8 mouse cellular contexts compared by ENCODE assay signal in genomic region chrX:20290715-20291114, GRCm38 (mm10). TPM values are rescaled to one million over a fixed set of nuclear protein-coding genes. Genes with fewer than 3 reads are reported as not detected.
A peak's percentile ranks its signal among the peaks of the same experiment; 100 is the strongest.
DNase-seq lines count a peak whose midpoint lies in the region; ATAC-seq and TF ChIP-seq lines count a peak whose summit lies in the region.

No protein-coding gene starts in this region.

- H3K27ac ChIP-seq in kidney, embryonic 15.5 days: no peak overlapping the region
- H3K27ac ChIP-seq in embryonic fibroblast, embryonic 13.5 days (ENCODE audit: insufficient read depth, low read length): no peak overlapping the region
- H3K27ac ChIP-seq in limb, embryonic 15.5 days: no peak overlapping the region
- no peak overlapping the region for H3K27ac ChIP-seq in small intestine, adult 2 months (ENCODE audit: insufficient read depth, low read depth, low read length)

- no peak overlapping the region for H3K9ac ChIP-seq in kidney, embryonic 15.5 days
- H3K9ac ChIP-seq in limb, embryonic 15.5 days: no peak overlapping the region

- no peaks in the 10 kb centered on the region for H3K9me3 ChIP-seq in kidney, embryonic 15.5 days (replicated peaks)
- no peaks in the 10 kb centered on the region for H3K9me3 ChIP-seq in limb, embryonic 15.5 days

- peaks cover 9% of the 10 kb centered on the region for H3K27me3 ChIP-seq in kidney, embryonic 15.5 days
- H3K27me3 ChIP-seq in limb, embryonic 15.5 days: peaks cover 8% of the 10 kb centered on the region
- H3K27me3 ChIP-seq in small intestine, adult 2 months (ENCODE audit: control insufficient read depth, insufficient read depth, low read length): peaks cover 5% of the 10 kb centered on the region

- DNase-seq in kidney, postnatal 14 days: no peak
- peak; percentile 20 for DNase-seq in Muller cell, postnatal 12 days (ENCODE audit: inconsistent ontology term)
- no peak for DNase-seq in urinary bladder, postnatal 25 days (ENCODE audit: low spot score)
- no peak for DNase-seq in urinary bladder, postnatal 4 days (ENCODE audit: low spot score in 2 of 2)

- no peak for TF ChIP-seq CTCF in embryonic fibroblast, embryonic 13.5 days (IDR thresholded peaks at IDR 0.05; ENCODE audit: borderline replicate concordance, insufficient read depth, low read length)
- no peak for TF ChIP-seq CTCF in small intestine, adult 2 months (IDR thresholded peaks at IDR 0.05; ENCODE audit: extremely low read depth, insufficient read length, insufficient replicate concordance, low read depth, low read length)

- TF ChIP-seq POLR2A in embryonic fibroblast, embryonic 13.5 days (IDR thresholded peaks at IDR 0.05; ENCODE audit: low read depth, low read length): no peak
- no peak for TF ChIP-seq POLR2A in small intestine, adult 2 months (IDR thresholded peaks at IDR 0.05; ENCODE audit: low read depth, low read length)

- H3K4me3 ChIP-seq in kidney, embryonic 15.5 days (replicated peaks): peak overlapping the region; percentile 60
- H3K4me3 ChIP-seq in embryonic fibroblast, embryonic 13.5 days (ENCODE audit: insufficient read depth, low read length): peak overlapping the region; percentile 33; the same call in 1 of the 2 replicates
- peak overlapping the region; percentile 52 for H3K4me3 ChIP-seq in limb, embryonic 15.5 days
- peak overlapping the region; percentile 70 for H3K4me3 ChIP-seq in small intestine, adult 2 months (ENCODE audit: low read depth, low read length)

- H3K36me3 ChIP-seq in kidney, embryonic 15.5 days: no peaks in the 10 kb centered on the region
- H3K36me3 ChIP-seq in limb, embryonic 15.5 days: no peaks in the 10 kb centered on the region
- no peaks in the 10 kb centered on the region for H3K36me3 ChIP-seq in small intestine, adult 2 months (ENCODE audit: control insufficient read depth, insufficient read depth, low read length)

- 25% methylated on average over 5 of the region's 5 CpGs for WGBS in kidney, embryonic 15.5 days
- 18% methylated on average over 5 of the region's 5 CpGs for WGBS in limb, embryonic 15.5 days
- WGBS in small intestine, adult 2 months: 32% methylated on average over 5 of the region's 5 CpGs

- no peaks in the 10 kb centered on the region for H3K4me1 ChIP-seq in kidney, embryonic 15.5 days
- H3K4me1 ChIP-seq in embryonic fibroblast, embryonic 13.5 days (ENCODE audit: control insufficient read depth, insufficient read depth, low read length): no peaks in the 10 kb centered on the region
- H3K4me1 ChIP-seq in limb, embryonic 15.5 days: no peaks in the 10 kb centered on the region
- H3K4me1 ChIP-seq in small intestine, adult 2 months (ENCODE audit: control insufficient read depth, insufficient read depth, insufficient read length, low read length): 0 out of 2 replicates have a peak, but pooled peaks cover 4% of the 10 kb centered on the region

- no peak for ATAC-seq in kidney, embryonic 15.5 days (replicated peaks; ENCODE audit: low FRiP score)
- no peak for ATAC-seq in limb, embryonic 15.5 days (ENCODE audit: insufficient number of reproducible peaks, low FRiP score, low TSS enrichment, low read depth)

- H3K4me2 ChIP-seq in kidney, embryonic 15.5 days: peak overlapping the region; percentile 82
- H3K4me2 ChIP-seq in limb, embryonic 15.5 days: peak overlapping the region; percentile 82

RNA-seq across cellular contexts. Expression of gene Slc9a7, which starts 0.9 kb away (rescaled TPM):
- 1.1 TPM in 2 replicates for polyA plus RNA-seq in kidney, embryonic 15.5 days (2015; fragmentation: Nextera tagmentation; extraction: Ambion mirVana)
- polyA plus RNA-seq in embryonic fibroblast, embryonic 13.5 days (2011; ENCODE audit: insufficient read length, low read depth, missing spikeins): 0.20 and 0.91 TPM in 2 replicates
- 1.1 and 1.6 TPM in 2 replicates for polyA plus RNA-seq in limb, embryonic 15.5 days (2015; fragmentation: Nextera tagmentation; extraction: Ambion mirVana)
- 0.57 and 0.94 TPM in 2 replicates for polyA plus RNA-seq in small intestine, adult 2 months (2012; rRNA removed)
